Comparison of ENCODE assay signal across 17 mouse cellular contexts in the genomic region with DNA sequence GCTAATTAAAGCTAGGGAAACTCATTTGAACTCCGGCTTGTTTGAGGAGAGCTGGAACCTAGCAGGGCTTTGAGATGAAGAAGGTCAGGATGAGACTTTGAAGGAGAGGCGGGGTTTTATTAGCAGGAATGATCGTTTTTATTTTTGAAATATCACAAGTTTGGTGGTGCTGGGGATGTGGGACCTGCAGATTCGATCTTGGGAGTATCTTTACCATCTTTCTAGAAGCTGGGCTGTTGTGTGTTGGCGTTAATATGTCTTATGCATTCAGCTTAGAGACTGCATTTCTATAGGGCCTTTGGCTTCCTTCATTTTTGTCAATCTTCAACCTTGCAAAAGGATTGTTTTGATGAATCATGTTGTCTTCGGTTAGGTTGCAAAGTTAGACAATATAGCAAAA. TPM values are rescaled to one million over a fixed set of nuclear protein-coding genes. Genes with fewer than 3 reads are reported as not detected.
A peak's percentile ranks its signal among the peaks of the same experiment; 100 is the strongest.
DNase-seq lines count a peak whose midpoint lies in the region; ATAC-seq and TF ChIP-seq lines count a peak whose summit lies in the region.
"Had no signal": no experiment of that assay in that cellular context is flagged by ENCODE, and none has a peak within 500 bp of the region (broad histone marks: within the 10 kb centered on the region; RNA-seq: fewer than 3 reads in every experiment).

No protein-coding gene starts in this region.

- H3K36me3 ChIP-seq in heart, embryonic 15.5 days: no peaks in the 10 kb centered on the region
- H3K36me3 ChIP-seq in midbrain, embryonic 10.5 days: no peaks in the 10 kb centered on the region
- H3K36me3 ChIP-seq in midbrain, postnatal 0 days (ENCODE audit: insufficient read depth, low read length): no peaks in the 10 kb centered on the region
- no peaks in the 10 kb centered on the region for H3K36me3 ChIP-seq in intestine, embryonic 16.5 days (ENCODE audit: control insufficient read depth, insufficient read depth, low read length)
- H3K36me3 ChIP-seq in stomach, embryonic 15.5 days: no peaks in the 10 kb centered on the region

- H3K4me1 ChIP-seq in heart, embryonic 15.5 days (replicated peaks): peaks cover 16% of the 10 kb centered on the region
- peaks cover 34% of the 10 kb centered on the region for H3K4me1 ChIP-seq in midbrain, embryonic 10.5 days
- H3K4me1 ChIP-seq in midbrain, postnatal 0 days (ENCODE audit: insufficient read depth, low read length): 0 out of 2 replicates have a peak, but pooled peaks cover 3% of the 10 kb centered on the region
- 0 out of 2 replicates have a peak, but pooled peaks cover 5% of the 10 kb centered on the region for H3K4me1 ChIP-seq in intestine, embryonic 16.5 days (ENCODE audit: control insufficient read depth, insufficient read depth, low read length)
- no peaks in the 10 kb centered on the region for H3K4me1 ChIP-seq in stomach, embryonic 15.5 days

- WGBS in heart, embryonic 15.5 days: 56% methylated on average over 6 of the region's 6 CpGs
- 50% methylated on average over 6 of the region's 6 CpGs for WGBS in midbrain, embryonic 10.5 days
- WGBS in midbrain, postnatal 0 days: 48% methylated on average over 6 of the region's 6 CpGs
- 56% methylated on average over 6 of the region's 6 CpGs for WGBS in intestine, embryonic 16.5 days
- 61% methylated on average over 6 of the region's 6 CpGs for WGBS in stomach, embryonic 15.5 days

- H3K4me2 ChIP-seq in heart, embryonic 15.5 days: peak overlapping the region; percentile 99; the same call in 1 of the 2 replicates
- no peak overlapping the region for H3K4me2 ChIP-seq in midbrain, postnatal 0 days (ENCODE audit: low read depth, low read length, poor library complexity, severe bottlenecking)
- H3K4me2 ChIP-seq in intestine, embryonic 16.5 days (ENCODE audit: low read depth, low read length): 0 out of 2 replicates have a peak overlapping the region, but pooled peaks have one; percentile 100
- H3K4me2 ChIP-seq in stomach, embryonic 15.5 days: peak overlapping the region; percentile 100; the same call in 1 of the 2 replicates

- no peak for DNase-seq in heart, adult 9 months (ENCODE audit: low spot score in 2 of 2)
- DNase-seq in midbrain, embryonic 10.5 days (ENCODE audit: low spot score): no peak
- no peak for DNase-seq in midbrain, postnatal 0 days (ENCODE audit: low spot score)
- no peak for DNase-seq in adrenal gland, postnatal 14 days
- DNase-seq in cerebellum, postnatal 10 days: no peak
- DNase-seq: kidney, adult 11 months had no signal

- H3K4me3 ChIP-seq in heart, embryonic 15.5 days: peak overlapping the region; percentile 68
- H3K4me3 ChIP-seq in midbrain, embryonic 10.5 days: peak overlapping the region; percentile 75
- no peak overlapping the region for H3K4me3 ChIP-seq in midbrain, postnatal 0 days (ENCODE audit: low read depth, low read length)
- H3K4me3 ChIP-seq in intestine, embryonic 16.5 days (ENCODE audit: low read length): no peak overlapping the region
- no peak overlapping the region for H3K4me3 ChIP-seq in stomach, embryonic 15.5 days (replicated peaks)

- no peak for ATAC-seq in heart, embryonic 15.5 days (replicated peaks; ENCODE audit: insufficient number of reproducible peaks, insufficient read depth, low FRiP score, low read depth)
- no peak for ATAC-seq in midbrain, postnatal 0 days (ENCODE audit: low FRiP score)
- no peak for ATAC-seq in intestine, embryonic 16.5 days
- no peak for ATAC-seq in stomach, embryonic 15.5 days (ENCODE audit: insufficient read depth, low FRiP score, low read depth)

- no peaks in the 10 kb centered on the region for H3K9me3 ChIP-seq in heart, embryonic 15.5 days (replicated peaks)
- no peaks in the 10 kb centered on the region for H3K9me3 ChIP-seq in midbrain, embryonic 10.5 days (replicated peaks)
- H3K9me3 ChIP-seq in midbrain, postnatal 0 days (ENCODE audit: low read length): no peaks in the 10 kb centered on the region
- H3K9me3 ChIP-seq in intestine, embryonic 16.5 days (ENCODE audit: control insufficient read depth, low read length): no peaks in the 10 kb centered on the region
- no peaks in the 10 kb centered on the region for H3K9me3 ChIP-seq in stomach, embryonic 15.5 days

- no peak overlapping the region for H3K9ac ChIP-seq in heart, embryonic 15.5 days
- H3K9ac ChIP-seq in midbrain, postnatal 0 days (replicated peaks; ENCODE audit: low read length, poor library complexity, severe bottlenecking): no peak overlapping the region
- no peak overlapping the region for H3K9ac ChIP-seq in intestine, embryonic 16.5 days (ENCODE audit: low read depth, low read length)
- no peak overlapping the region for H3K9ac ChIP-seq in stomach, embryonic 15.5 days

- peaks cover 23% of the 10 kb centered on the region for H3K27me3 ChIP-seq in heart, embryonic 15.5 days
- peaks cover 50% of the 10 kb centered on the region for H3K27me3 ChIP-seq in midbrain, embryonic 10.5 days (ENCODE audit: low read depth, poor library complexity, severe bottlenecking)
- H3K27me3 ChIP-seq in midbrain, postnatal 0 days (ENCODE audit: insufficient read depth, low read length): peaks cover 5% of the 10 kb centered on the region; the same call in 1 of the 2 replicates
- peaks cover 8% of the 10 kb centered on the region for H3K27me3 ChIP-seq in intestine, embryonic 16.5 days (replicated peaks; ENCODE audit: control insufficient read depth, insufficient read depth, low read length)
- H3K27me3 ChIP-seq in stomach, embryonic 15.5 days (replicated peaks): peaks cover 7% of the 10 kb centered on the region; the same call in 1 of the 2 replicates
- H3K27me3 ChIP-seq: Patski had no signal

- H3K27ac ChIP-seq in heart, embryonic 15.5 days: no peak overlapping the region
- no peak overlapping the region for H3K27ac ChIP-seq in midbrain, embryonic 10.5 days (replicated peaks)
- no peak overlapping the region for H3K27ac ChIP-seq in midbrain, postnatal 0 days (ENCODE audit: low read depth, low read length)
- no peak overlapping the region for H3K27ac ChIP-seq in intestine, embryonic 16.5 days (ENCODE audit: low read length)
- H3K27ac ChIP-seq in stomach, embryonic 15.5 days: no peak overlapping the region

- TF ChIP-seq CTCF in midbrain, postnatal 0 days (IDR thresholded peaks at IDR 0.05): no peak

RNA-seq across cellular contexts. Expression of gene Aff1, which starts 1.9 kb away (rescaled TPM):
- polyA plus RNA-seq in heart, embryonic 15.5 days (2015; fragmentation: Nextera tagmentation; extraction: Ambion mirVana): 7.6 and 11.9 TPM in 2 replicates
- polyA plus RNA-seq in midbrain, embryonic 10.5 days (2016; fragmentation: Nextera tagmentation; extraction: Ambion mirVana): 3.5 and 5.1 TPM in 2 replicates
- total RNA-seq in midbrain, postnatal 0 days (2014; rRNA removed): 5.7 and 6.4 TPM in 2 replicates
- polyA plus RNA-seq in midbrain, postnatal 0 days (2015; fragmentation: Nextera tagmentation; extraction: Ambion mirVana): 0.82 and 1.6 TPM in 2 replicates
- polyA plus RNA-seq in intestine, embryonic 16.5 days (2015; fragmentation: Nextera tagmentation; extraction: Ambion mirVana): 3.9 and 5.2 TPM in 2 replicates
- polyA plus RNA-seq in stomach, embryonic 15.5 days (2015; fragmentation: Nextera tagmentation; extraction: Ambion mirVana): 7.2 TPM in 2 replicates
- 37.3 and 43.2 TPM in 2 replicates for total RNA-seq in adrenal gland, postnatal 14 days (2021)

RNA-seq across cellular contexts. Expression of gene 1700016H13Rik, which starts 38.3 kb away (rescaled TPM):
- polyA plus RNA-seq in heart, embryonic 15.5 days (2015; fragmentation: Nextera tagmentation; extraction: Ambion mirVana): 0.24 and 0.34 TPM in 2 replicates
- polyA plus RNA-seq in midbrain, embryonic 10.5 days (2016; fragmentation: Nextera tagmentation; extraction: Ambion mirVana): 0.21 and 0.27 TPM in 2 replicates
- 0.61 TPM in 1 of 2 replicates, not detected in the other for total RNA-seq in midbrain, postnatal 0 days (2014; rRNA removed)
- 0.25 and 0.30 TPM in 2 replicates for polyA plus RNA-seq in midbrain, postnatal 0 days (2015; fragmentation: Nextera tagmentation; extraction: Ambion mirVana)
- polyA plus RNA-seq in intestine, embryonic 16.5 days (2015; fragmentation: Nextera tagmentation; extraction: Ambion mirVana): not detected in 2 replicates
- 0.21 and 0.32 TPM in 2 replicates for polyA plus RNA-seq in stomach, embryonic 15.5 days (2015; fragmentation: Nextera tagmentation; extraction: Ambion mirVana)
- total RNA-seq in adrenal gland, postnatal 14 days (2021): not detected in 2 replicates
- total RNA-seq: layer of hippocampus, adult 8-10 months; left cerebral cortex, postnatal 14 days; monocyte, adult 5-6 weeks had no signal
- polyA plus RNA-seq: cortical plate, adult 2 months; frontal cortex, adult 2 months; hindbrain, embryonic 11.5 days; Patski; small intestine, adult 2 months had no signal

Comparison
In these comparisons a context has a peak if more than half of its experiments do, and no peak if none do; other contexts are left out.
1. H3K4me3 ChIP-seq: peak in heart, embryonic 15.5 days (single experiment) and midbrain, embryonic 10.5 days (single experiment); none in midbrain, postnatal 0 days (single experiment), intestine, embryonic 16.5 days (single experiment) and stomach, embryonic 15.5 days (single experiment).